Mouse (Mus musculus): ENCODE data around the gene Cenpi. TPM values are rescaled to one million over a fixed set of nuclear protein-coding genes. Genes with fewer than 3 reads are reported as not detected.

Gene Cenpi
- polyA plus RNA-seq, 1 experiment: 5.5 TPM

GRCm38 (mm10) chrX:134384896-134385295 lies 77.0 kb downstream of the Cenpi start:
- H3K4me3 ChIP-seq (ENCODE audit: control insufficient read depth, insufficient read depth, low read length): no peak overlapping the region
- TF ChIP-seq POLR2A (IDR thresholded peaks at IDR 0.05; ENCODE audit: control insufficient read depth, extremely low read depth, insufficient read depth, low read length, poor library complexity) (no peak), CTCF (IDR thresholded peaks at IDR 0.05; ENCODE audit: borderline replicate concordance, control insufficient read depth, extremely low read depth, insufficient read depth, low read length, poor library complexity) (no peak)
- H3K27ac ChIP-seq (ENCODE audit: control insufficient read depth, insufficient read depth, low read length): no peak overlapping the region
- no peaks in the 10 kb centered on the region for H3K4me1 ChIP-seq (replicated peaks; ENCODE audit: control insufficient read depth, insufficient read depth, low read length)
- H3K36me3 ChIP-seq (ENCODE audit: control insufficient read depth, insufficient read depth, low read length): no peaks in the 10 kb centered on the region
- 85% methylated on average over 6 of the region's 6 CpGs for WGBS
- H3K27me3 ChIP-seq (ENCODE audit: control insufficient read depth, insufficient read depth, low read length): no peaks in the 10 kb centered on the region
- no peak for DNase-seq

DNA sequence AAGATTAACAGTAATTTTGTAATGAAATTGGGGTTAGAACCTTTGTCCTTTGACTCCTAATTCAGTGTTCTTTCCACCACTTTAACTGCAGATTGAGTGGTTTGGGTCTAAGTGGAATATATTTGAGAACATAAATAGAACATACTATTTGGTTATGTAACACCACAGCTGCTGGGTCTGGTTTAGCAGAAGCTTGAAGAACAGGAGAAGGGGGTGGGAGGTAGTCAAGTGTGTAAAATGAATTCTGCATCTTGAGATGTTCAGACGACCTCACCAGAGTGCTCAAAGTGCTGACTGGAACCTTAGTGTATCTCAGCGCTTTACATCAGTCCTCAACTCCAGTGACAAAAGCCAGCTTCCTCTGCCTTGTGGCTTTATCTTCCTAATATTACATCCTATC lies 91.1 kb downstream of the Cenpi start:
- Histone ChIP-seq H3K4me1 (replicated peaks; ENCODE audit: control insufficient read depth, insufficient read depth, low read length) (no peaks in the 10 kb centered on the region), H3K27ac (ENCODE audit: control insufficient read depth, insufficient read depth, low read length) (no peak overlapping the region), H3K4me3 (ENCODE audit: control insufficient read depth, insufficient read depth, low read length) (no peak overlapping the region), H3K27me3 (ENCODE audit: control insufficient read depth, insufficient read depth, low read length) (no peaks in the 10 kb centered on the region), H3K36me3 (ENCODE audit: control insufficient read depth, insufficient read depth, low read length) (no peaks in the 10 kb centered on the region)
- no peak for DNase-seq
- TF ChIP-seq POLR2A (IDR thresholded peaks at IDR 0.05; ENCODE audit: control insufficient read depth, extremely low read depth, insufficient read depth, low read length, poor library complexity) (no peak), CTCF (IDR thresholded peaks at IDR 0.05; ENCODE audit: borderline replicate concordance, control insufficient read depth, extremely low read depth, insufficient read depth, low read length, poor library complexity) (no peak)
- 64% methylated on average over 2 of the region's 2 CpGs for WGBS

DNA sequence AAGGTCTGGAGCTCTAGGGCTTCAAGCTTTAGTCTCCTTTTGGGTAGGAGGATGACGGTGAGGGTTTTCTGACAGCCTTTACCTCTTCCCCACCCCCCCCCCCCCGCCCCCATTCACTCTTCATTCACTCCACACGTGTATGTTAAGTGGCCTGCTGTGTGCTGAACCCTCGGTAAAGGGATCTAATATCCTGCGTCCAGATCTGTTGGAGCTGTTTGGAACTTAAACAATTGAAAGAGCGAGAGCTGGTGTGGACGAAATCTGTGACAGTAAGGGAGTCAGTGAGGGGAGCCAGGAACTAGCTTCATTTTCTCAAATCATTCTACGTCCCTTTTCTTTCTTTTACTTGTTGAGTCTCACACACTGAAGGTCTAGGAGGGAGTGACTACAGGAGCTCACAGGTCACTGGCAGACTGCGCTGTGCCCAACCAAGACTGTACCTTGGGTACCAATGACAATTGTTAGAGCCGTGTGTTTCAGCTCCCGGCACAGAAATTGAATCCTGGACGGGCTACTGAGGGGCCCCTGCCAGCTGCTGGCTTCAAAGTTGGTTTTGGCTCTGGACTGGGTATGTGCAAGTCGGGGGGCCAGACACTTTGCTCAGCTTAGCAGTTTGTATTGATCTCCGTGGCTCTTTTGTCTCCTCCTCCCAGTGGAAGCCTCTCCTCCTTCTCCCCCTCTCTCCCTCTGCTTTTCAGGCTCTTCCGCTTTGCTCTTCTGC lies 96.1 kb downstream of the Cenpi start, which contains the start of gene Drp2:
Gene Drp2, plus strand, starts transcription at position 689 of the 721 bp plus-strand sequence.
- Histone ChIP-seq H3K36me3 (ENCODE audit: control insufficient read depth, insufficient read depth, low read length) (no peaks in the 10 kb centered on the region), H3K27ac (ENCODE audit: control insufficient read depth, insufficient read depth, low read length) (no peak within 1 kb of the TSS), H3K27me3 (ENCODE audit: control insufficient read depth, insufficient read depth, low read length) (no peaks in the 10 kb centered on the region), H3K4me3 (ENCODE audit: control insufficient read depth, insufficient read depth, low read length) (peak within 1 kb of the TSS; percentile 16), H3K4me1 (replicated peaks; ENCODE audit: control insufficient read depth, insufficient read depth, low read length) (0 out of 2 replicates have a peak, but pooled peaks cover 2% of the 10 kb centered on the region)
- TF ChIP-seq POLR2A (IDR thresholded peaks at IDR 0.05; ENCODE audit: control insufficient read depth, extremely low read depth, insufficient read depth, low read length, poor library complexity): no peak
- no peak for TF ChIP-seq CTCF (IDR thresholded peaks at IDR 0.05; ENCODE audit: borderline replicate concordance, control insufficient read depth, extremely low read depth, insufficient read depth, low read length, poor library complexity)
- WGBS: 38% methylated on average over 14 of the region's 15 CpGs
- DNase-seq: no peak

DNA sequence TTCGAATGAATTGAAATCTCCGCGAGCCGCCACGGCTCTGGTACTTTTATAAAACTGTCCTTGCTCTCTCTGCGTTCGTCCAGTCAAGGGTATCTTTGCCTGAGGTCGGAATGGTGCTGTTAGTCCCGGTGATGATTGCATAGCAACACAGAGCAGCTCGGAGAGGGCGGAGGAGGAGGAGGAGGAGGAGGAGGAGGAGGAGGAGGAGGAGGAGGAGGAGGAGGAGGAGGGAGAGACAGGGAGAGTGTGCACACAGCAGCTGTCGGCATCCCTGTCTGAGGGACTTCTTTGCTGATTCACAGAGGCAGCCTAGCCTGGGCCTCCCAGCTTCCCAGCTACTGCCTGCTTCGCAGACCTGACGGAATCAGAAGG lies 96.7 kb downstream of the Cenpi start:
- DNase-seq: no peak
- H3K4me1 ChIP-seq (replicated peaks; ENCODE audit: control insufficient read depth, insufficient read depth, low read length): 0 out of 2 replicates have a peak, but pooled peaks cover 2% of the 10 kb centered on the region
- H3K4me3 ChIP-seq (ENCODE audit: control insufficient read depth, insufficient read depth, low read length): peak overlapping the region; percentile 16
- WGBS: 43% methylated on average over 11 of the region's 14 CpGs
- H3K27ac ChIP-seq (ENCODE audit: control insufficient read depth, insufficient read depth, low read length): no peak overlapping the region
- no peaks in the 10 kb centered on the region for H3K36me3 ChIP-seq (ENCODE audit: control insufficient read depth, insufficient read depth, low read length)
- H3K27me3 ChIP-seq (ENCODE audit: control insufficient read depth, insufficient read depth, low read length): no peaks in the 10 kb centered on the region
- TF ChIP-seq CTCF (IDR thresholded peaks at IDR 0.05; ENCODE audit: borderline replicate concordance, control insufficient read depth, extremely low read depth, insufficient read depth, low read length, poor library complexity): no peak
- TF ChIP-seq POLR2A (IDR thresholded peaks at IDR 0.05; ENCODE audit: control insufficient read depth, extremely low read depth, insufficient read depth, low read length, poor library complexity): no peak

DNA sequence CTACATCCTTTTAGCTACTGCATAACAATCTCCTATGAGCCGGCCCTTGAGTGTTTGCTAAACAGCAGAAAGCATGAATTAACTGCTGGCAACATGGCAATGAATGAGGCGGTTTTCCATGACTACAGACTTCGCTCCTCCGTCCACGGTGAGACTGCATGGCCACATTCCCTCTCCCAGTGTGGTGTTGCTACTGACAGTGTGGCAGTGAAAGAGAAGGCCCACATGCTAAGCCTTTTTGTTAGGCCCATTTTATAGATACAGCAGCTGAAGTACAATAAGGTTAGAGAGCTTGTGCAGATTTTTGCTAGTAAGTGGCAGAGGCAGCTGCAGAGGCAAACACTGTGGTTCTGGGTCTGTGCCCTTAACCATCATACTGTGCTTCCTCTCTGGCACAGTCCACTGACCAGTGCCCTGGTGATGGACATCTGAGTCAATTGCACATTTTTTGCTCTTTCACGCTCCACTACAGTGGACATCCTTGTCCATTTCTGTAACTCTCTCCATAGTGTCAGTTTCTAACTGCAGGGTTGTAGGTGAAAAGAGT lies 101.5 kb downstream of the Cenpi start:
- Histone ChIP-seq H3K27ac (ENCODE audit: control insufficient read depth, insufficient read depth, low read length) (no peak overlapping the region), H3K4me3 (ENCODE audit: control insufficient read depth, insufficient read depth, low read length) (no peak overlapping the region), H3K4me1 (replicated peaks; ENCODE audit: control insufficient read depth, insufficient read depth, low read length) (no peaks in the 10 kb centered on the region), H3K27me3 (ENCODE audit: control insufficient read depth, insufficient read depth, low read length) (no peaks in the 10 kb centered on the region), H3K36me3 (ENCODE audit: control insufficient read depth, insufficient read depth, low read length) (no peaks in the 10 kb centered on the region)
- DNase-seq: no peak
- 95% methylated on average over 6 of the region's 6 CpGs for WGBS
- TF ChIP-seq POLR2A (IDR thresholded peaks at IDR 0.05; ENCODE audit: control insufficient read depth, extremely low read depth, insufficient read depth, low read length, poor library complexity) (no peak), CTCF (IDR thresholded peaks at IDR 0.05; ENCODE audit: borderline replicate concordance, control insufficient read depth, extremely low read depth, insufficient read depth, low read length, poor library complexity) (no peak)

GRCm38 (mm10) chrX:134412096-134412495 lies 104.2 kb downstream of the Cenpi start:
- Histone ChIP-seq H3K4me3 (ENCODE audit: control insufficient read depth, insufficient read depth, low read length) (no peak overlapping the region), H3K27me3 (ENCODE audit: control insufficient read depth, insufficient read depth, low read length) (no peaks in the 10 kb centered on the region), H3K36me3 (ENCODE audit: control insufficient read depth, insufficient read depth, low read length) (no peaks in the 10 kb centered on the region), H3K4me1 (replicated peaks; ENCODE audit: control insufficient read depth, insufficient read depth, low read length) (no peaks in the 10 kb centered on the region), H3K27ac (ENCODE audit: control insufficient read depth, insufficient read depth, low read length) (no peak overlapping the region)
- DNase-seq: no peak
- TF ChIP-seq CTCF (IDR thresholded peaks at IDR 0.05; ENCODE audit: borderline replicate concordance, control insufficient read depth, extremely low read depth, insufficient read depth, low read length, poor library complexity): no peak
- TF ChIP-seq POLR2A (IDR thresholded peaks at IDR 0.05; ENCODE audit: control insufficient read depth, extremely low read depth, insufficient read depth, low read length, poor library complexity): no peak
- WGBS: 18% methylated on average over 1 of the region's 1 CpGs

Other genes with a start within 250 kb of the Cenpi start
- 47.2 and 49.6 TPM in 2 replicates for gene Cstf2, start 248.9 kb upstream of the Cenpi start, polyA plus RNA-seq (2012; rRNA removed)
- 15.1 and 19.1 TPM in 2 replicates for gene Xkrx, start 146.0 kb upstream of the Cenpi start, polyA plus RNA-seq (2012; rRNA removed)
- not detected in 2 replicates for gene Arl13a, start 120.6 kb upstream of the Cenpi start, polyA plus RNA-seq (2012; rRNA removed)
- gene Nox1, start 86.1 kb upstream of the Cenpi start, polyA plus RNA-seq (2012; rRNA removed): 0.19 and 0.34 TPM in 2 replicates
- gene Trmt2b, start 31.1 kb upstream of the Cenpi start, polyA plus RNA-seq (2012; rRNA removed): 10.2 and 11.8 TPM in 2 replicates
- gene Tmem35a, start 12.9 kb upstream of the Cenpi start, polyA plus RNA-seq (2012; rRNA removed): 1.9 and 2.3 TPM in 2 replicates
- 0.97 and 1.1 TPM in 2 replicates for gene Drp2, start 96.5 kb downstream of the Cenpi start, polyA plus RNA-seq (2012; rRNA removed)
- gene Taf7l, start 168.4 kb downstream of the Cenpi start, polyA plus RNA-seq (2012; rRNA removed): not detected in 2 replicates
- gene Timm8a1, start 233.8 kb downstream of the Cenpi start, polyA plus RNA-seq (2012; rRNA removed): 1.8 TPM in 2 replicates